Comparison of ENCODE assay signal across 9 mouse cellular contexts in the genomic region with DNA sequence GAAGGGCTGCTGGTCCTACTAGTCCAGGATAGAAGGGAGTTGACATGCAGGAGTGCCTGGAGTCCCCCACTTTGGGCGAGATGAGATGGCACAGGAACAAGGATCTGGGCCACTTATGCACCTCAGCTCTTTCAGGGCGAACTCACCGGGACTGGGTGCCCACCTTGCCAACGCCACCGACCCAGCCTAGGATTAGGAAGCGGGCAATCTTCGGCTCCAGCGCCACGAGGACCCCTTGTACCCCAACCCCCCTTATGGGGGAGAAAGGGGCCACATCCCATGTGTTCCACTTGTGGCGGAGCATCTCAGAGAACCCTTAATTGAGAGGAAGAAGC. TPM values are rescaled to one million over a fixed set of nuclear protein-coding genes. Genes with fewer than 3 reads are reported as not detected.
DNase-seq lines count a peak whose midpoint lies in the region; ATAC-seq and TF ChIP-seq lines count a peak whose summit lies in the region.
"Had no signal": no experiment of that assay in that cellular context is flagged by ENCODE, and none has a peak within 500 bp of the region (broad histone marks: within the 10 kb centered on the region; RNA-seq: fewer than 3 reads in every experiment).

No protein-coding gene starts in this region.

- peaks cover 24% of the 10 kb centered on the region for H3K4me1 ChIP-seq in forebrain, embryonic 10.5 days
- H3K4me1 ChIP-seq in limb, embryonic 10.5 days = peaks cover 32% of the 10 kb centered on the region
- H3K4me1 ChIP-seq in neural tube, embryonic 12.5 days = peaks cover 17% of the 10 kb centered on the region

- H3K27me3 ChIP-seq in forebrain, embryonic 10.5 days (ENCODE audit: poor library complexity, severe bottlenecking) = peaks cover 92% of the 10 kb centered on the region
- H3K27me3 ChIP-seq in limb, embryonic 10.5 days (ENCODE audit: low read depth, poor library complexity, severe bottlenecking) = peaks cover 90% of the 10 kb centered on the region
- peaks cover 45% of the 10 kb centered on the region for H3K27me3 ChIP-seq in neural tube, embryonic 12.5 days (replicated peaks)

- peak; percentile 53; the same call in 1 of the 2 replicates for ATAC-seq in neural tube, embryonic 12.5 days (ENCODE audit: low FRiP score, low read depth)
- ATAC-seq in frontal cortex, adult (ENCODE audit: low TSS enrichment) = no peak

- H3K9ac ChIP-seq in neural tube, embryonic 12.5 days = no peak overlapping the region

- H3K36me3 ChIP-seq in forebrain, embryonic 10.5 days (replicated peaks) = no peaks in the 10 kb centered on the region
- no peaks in the 10 kb centered on the region for H3K36me3 ChIP-seq in limb, embryonic 10.5 days
- no peaks in the 10 kb centered on the region for H3K36me3 ChIP-seq in neural tube, embryonic 12.5 days

- peak overlapping the region; percentile 36; the same call in 1 of the 2 replicates for H3K27ac ChIP-seq in layer of hippocampus, adult 2 months
- no peak overlapping the region for H3K27ac ChIP-seq in forebrain, embryonic 10.5 days
- H3K27ac ChIP-seq in limb, embryonic 10.5 days = no peak overlapping the region; the same call in 1 of the 2 replicates
- H3K27ac ChIP-seq in neural tube, embryonic 12.5 days = no peak overlapping the region

- DNase-seq in layer of hippocampus, adult 2 months (ENCODE audit: low spot score in 2 of 2) = no peak
- DNase-seq in layer of hippocampus, adult 9-10 months (ENCODE audit: low spot score) = no peak
- DNase-seq in forebrain, embryonic 10.5 days (ENCODE audit: extremely low spot score, low spot score) = no peak
- no peak for DNase-seq in limb, embryonic 10.5 days (ENCODE audit: low spot score)
- no peak for DNase-seq in left cerebral cortex, postnatal 4 days
- DNase-seq in c-Kit-positive CD71-positive TER-119-positive erythroid progenitor cells, embryonic 14.5 days (ENCODE audit: low spot score) = no peak
- DNase-seq: cerebellum, postnatal 36 days had no signal

- H3K9me3 ChIP-seq in forebrain, embryonic 10.5 days = no peaks in the 10 kb centered on the region
- no peaks in the 10 kb centered on the region for H3K9me3 ChIP-seq in limb, embryonic 10.5 days (replicated peaks)
- H3K9me3 ChIP-seq in neural tube, embryonic 12.5 days = no peaks in the 10 kb centered on the region

- intact Hi-C loops in left cerebral cortex, postnatal 4 days (cut with DNase I) = loop anchor here (10.0 kb wide), 1 partner anchor 625 kb away; no protein-coding TSS in a partner anchor

- WGBS in forebrain, embryonic 10.5 days = 3% methylated on average over 10 of the region's 10 CpGs
- WGBS in limb, embryonic 10.5 days = 4% methylated on average over 10 of the region's 10 CpGs
- WGBS in neural tube, embryonic 12.5 days = under 1% methylated on average over 10 of the region's 10 CpGs

- no peak for TF ChIP-seq CTCF in layer of hippocampus, adult 2 months (conservative IDR thresholded peaks at IDR 0.05)

- H3K4me3 ChIP-seq in layer of hippocampus, adult 2 months = peak overlapping the region; percentile 58
- peak overlapping the region; percentile 59 for H3K4me3 ChIP-seq in forebrain, embryonic 10.5 days
- peak overlapping the region; percentile 66 for H3K4me3 ChIP-seq in limb, embryonic 10.5 days
- H3K4me3 ChIP-seq in neural tube, embryonic 12.5 days = peak overlapping the region; percentile 42

- peak overlapping the region; percentile 89 for H3K4me2 ChIP-seq in neural tube, embryonic 12.5 days (replicated peaks)

RNA-seq across cellular contexts. Expression of gene Smoc2, which starts 0.6 kb away (rescaled TPM):
- total RNA-seq in layer of hippocampus, adult 2 months (2021) = 10 to 100 TPM; 36.2 to 36.8 TPM
- polyA plus RNA-seq in forebrain, embryonic 10.5 days (2016; fragmentation: Nextera tagmentation; extraction: Ambion mirVana) = 3.0 and 3.8 TPM in 2 replicates
- polyA plus RNA-seq in limb, embryonic 10.5 days (2016; fragmentation: Nextera tagmentation; extraction: Ambion mirVana) = 7.4 and 21.8 TPM in 2 replicates
- polyA plus RNA-seq in neural tube, embryonic 12.5 days (2016; fragmentation: Nextera tagmentation; extraction: Ambion mirVana) = 19.1 and 23.3 TPM in 2 replicates
- total RNA-seq in left cerebral cortex, postnatal 4 days (2021) = 1 to 10 TPM; 3.6 to 4.1 TPM
